Mouse (Mus musculus) heart, embryonic 16.5 days (tissue): ENCODE data around the gene Cnot10. TPM values are rescaled to one million over a fixed set of nuclear protein-coding genes. Genes with fewer than 3 reads are reported as not detected.

Experiments
- ATAC-seq: fragments of 200-750 bp; cut with Nextera tagmentation; replicated peaks from 2 replicates; pipeline ENCODE4 v1.8.0; 2017; ENCODE audit warnings: moderate number of reproducible peaks; ENCODE audit not compliant: insufficient read depth, low FRiP score; ENCODE audit errors: extremely low read depth
- H3K27ac ChIP-seq: fragments of 300-500 bp; sonication (generic); 2 replicates; pipeline ENCODE4 v1.5.1; 2014; ENCODE audit warnings: mild to moderate bottlenecking, low read length, control low read depth, moderate library complexity
- H3K27me3 ChIP-seq: fragments of 300-500 bp; sonication (generic); 2 replicates; pipeline ENCODE4 v1.6.1; 2014; ENCODE audit warnings: low read length, mixed read lengths; ENCODE audit not compliant: control insufficient read depth, insufficient read depth
- H3K36me3 ChIP-seq: fragments of 300-500 bp; sonication (generic); 2 replicates; pipeline ENCODE4 v1.6.1; 2014; ENCODE audit not compliant: control insufficient read depth, insufficient read depth
- H3K4me1 ChIP-seq: fragments of 300-500 bp; sonication (generic); 2 replicates; pipeline ENCODE4 v1.6.1; 2014; ENCODE audit warnings: low read length, mixed read lengths; ENCODE audit not compliant: control insufficient read depth, insufficient read depth
- H3K4me2 ChIP-seq: fragments of 300-500 bp; sonication (generic); 2 replicates; pipeline ENCODE4 v1.6.1; 2014; ENCODE audit warnings: low read depth, mild to moderate bottlenecking, control low read depth, low read length
- H3K4me3 ChIP-seq: fragments of 300-500 bp; sonication (generic); 2 replicates; pipeline ENCODE4 v1.5.1; 2014; ENCODE audit warnings: mild to moderate bottlenecking, control low read depth, low read length
- H3K9ac ChIP-seq: fragments of 300-500 bp; sonication (generic); 2 replicates; pipeline ENCODE4 v1.6.1; 2014; ENCODE audit warnings: low read length, control low read depth
- H3K9me3 ChIP-seq: fragments of 300-500 bp; sonication (generic); replicated peaks from 2 replicates; pipeline ENCODE4 v1.6.1; 2016; ENCODE audit warnings: low read length; ENCODE audit not compliant: control insufficient read depth
- WGBS: fragments of 180-500 bp; shearing (Covaris S2); extraction: QIAGEN DNeasy Blood & Tissue Kit; methylation state at CpG from one replicate; pipeline ENCODE4 v1.1.7; 2014; 5-methylcytosine and 5-hydroxymethylcytosine counted together
- polyA plus RNA-seq: library from polyadenylated mRNA; unstranded; fragments of >200 nt; fragmentation: Nextera tagmentation; extraction: Ambion mirVana; gene quantifications from 2 replicates; pipeline ENCODE4 v1.2.1, GENCODE M21; 2015

The Cnot10 gene
- polyA plus RNA-seq, 1 experiment from 2014 or later, result 41.4 TPM

GRCm38 (mm10) chr9:114547643-114548077 is 92.3 kb downstream of the Cnot10 start:
- no peak for ATAC-seq
- WGBS, result 68% methylated on average over 6 of the region's 6 CpGs
- Histone ChIP-seq H3K27me3 (no peaks in the 10 kb centered on the region), H3K36me3 (no peaks in the 10 kb centered on the region), H3K4me1 (peaks cover 8% of the 10 kb centered on the region), H3K4me2 (no peak overlapping the region), H3K9ac (no peak overlapping the region), H3K27ac (no peak overlapping the region), H3K4me3 (no peak overlapping the region), H3K9me3 (no peaks in the 10 kb centered on the region)

DNA sequence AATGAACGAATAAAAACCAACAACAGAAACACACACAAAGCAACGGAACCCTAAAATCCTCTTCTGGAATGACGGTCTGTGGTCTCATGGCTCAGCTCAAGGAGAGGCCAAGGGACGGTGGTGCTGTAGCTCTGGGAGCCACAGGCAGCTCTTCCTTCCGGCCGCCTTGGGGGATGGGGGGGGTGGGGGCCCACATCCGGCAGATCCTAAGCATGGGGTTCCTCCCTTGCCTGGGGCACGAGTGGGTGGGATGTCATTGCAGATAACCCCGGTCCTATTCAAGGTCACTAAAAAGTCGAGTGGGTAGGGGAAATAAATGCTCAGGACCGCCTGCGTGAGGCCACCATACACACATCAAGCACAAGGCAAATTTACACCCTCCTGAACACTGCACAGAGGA is 93.2 kb downstream of the Cnot10 start:
- H3K9ac ChIP-seq, result no peak overlapping the region
- H3K27me3 ChIP-seq, result no peaks in the 10 kb centered on the region
- 48% methylated on average over 12 of the region's 12 CpGs for WGBS
- H3K27ac ChIP-seq, result no peak overlapping the region
- no peak overlapping the region for H3K4me3 ChIP-seq
- no peak overlapping the region for H3K4me2 ChIP-seq
- no peaks in the 10 kb centered on the region for H3K36me3 ChIP-seq
- peak; percentile 64; the same call in 1 of the 2 replicates for ATAC-seq
- H3K9me3 ChIP-seq, result no peaks in the 10 kb centered on the region
- peaks cover 8% of the 10 kb centered on the region for H3K4me1 ChIP-seq

DNA sequence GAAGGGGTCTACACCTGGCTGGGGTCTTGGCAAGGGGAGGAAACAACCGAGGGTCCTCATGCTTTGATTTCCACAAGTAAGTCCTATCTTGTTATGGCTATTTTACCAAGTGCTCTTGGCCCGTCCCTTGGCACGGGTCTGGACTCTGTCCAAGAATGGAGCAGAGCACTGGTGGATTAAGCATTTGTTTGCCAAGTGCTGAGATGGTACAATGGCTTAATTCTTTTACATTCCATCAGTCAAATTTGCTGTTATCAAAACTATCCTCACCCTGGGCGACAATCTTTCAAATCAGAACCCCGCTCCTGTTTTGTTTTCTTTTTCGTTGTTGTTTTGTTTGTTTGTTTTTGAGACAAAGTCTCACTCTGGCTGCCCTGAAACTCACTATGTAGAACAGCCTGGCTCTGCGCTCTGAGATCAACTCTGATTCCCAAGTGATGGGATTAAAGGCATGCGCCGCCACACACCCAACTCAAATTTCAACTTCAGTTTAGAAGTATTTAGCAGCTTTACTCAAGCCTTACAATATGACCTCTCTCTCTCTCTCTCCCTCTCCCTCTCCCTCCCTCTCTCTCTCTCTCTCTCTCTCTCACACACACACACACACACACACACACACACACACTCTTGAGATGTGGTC is 95.1 kb downstream of the Cnot10 start:
- Histone ChIP-seq H3K27me3 (no peaks in the 10 kb centered on the region), H3K4me1 (peaks cover 15% of the 10 kb centered on the region), H3K4me2 (no peak overlapping the region), H3K4me3 (no peak overlapping the region), H3K27ac (no peak overlapping the region), H3K9me3 (no peaks in the 10 kb centered on the region), H3K36me3 (no peaks in the 10 kb centered on the region), H3K9ac (no peak overlapping the region)
- 39% methylated on average over 9 of the region's 9 CpGs for WGBS
- no peak for ATAC-seq

- H3K4me3 ChIP-seq, result no peak overlapping the region
- H3K4me2 ChIP-seq, result no peak overlapping the region
- no peaks in the 10 kb centered on the region for H3K27me3 ChIP-seq
- H3K9me3 ChIP-seq, result no peaks in the 10 kb centered on the region
- 58% methylated on average over 17 of the region's 17 CpGs for WGBS
- H3K4me1 ChIP-seq, result peaks cover 15% of the 10 kb centered on the region
- H3K27ac ChIP-seq, result no peak overlapping the region
- no peak overlapping the region for H3K9ac ChIP-seq
- no peaks in the 10 kb centered on the region for H3K36me3 ChIP-seq
- no peak for ATAC-seq
Observed at GRCm38 (mm10) chr9:114543882-114544753, 95.9 kb downstream of the Cnot10 start.

GRCm38 (mm10) chr9:114541279-114541741 is 98.7 kb downstream of the Cnot10 start:
- WGBS, result 21% methylated on average over 1 of the region's 1 CpGs
- Histone ChIP-seq H3K4me3 (no peak overlapping the region), H3K9ac (no peak overlapping the region), H3K4me1 (peaks cover 24% of the 10 kb centered on the region), H3K27ac (no peak overlapping the region), H3K36me3 (no peaks in the 10 kb centered on the region), H3K9me3 (no peaks in the 10 kb centered on the region), H3K4me2 (no peak overlapping the region), H3K27me3 (no peaks in the 10 kb centered on the region)
- ATAC-seq, result peak; percentile 73; the same call in 1 of the 2 replicates

GRCm38 (mm10) chr9:114538996-114539563 is 100.9 kb downstream of the Cnot10 start:
- H3K4me2 ChIP-seq, result no peak overlapping the region
- H3K4me1 ChIP-seq, result peaks cover 16% of the 10 kb centered on the region
- no peaks in the 10 kb centered on the region for H3K36me3 ChIP-seq
- WGBS, result 76% methylated on average over 7 of the region's 7 CpGs
- H3K27me3 ChIP-seq, result no peaks in the 10 kb centered on the region
- H3K9ac ChIP-seq, result no peak overlapping the region
- no peak for ATAC-seq
- no peak overlapping the region for H3K27ac ChIP-seq
- H3K4me3 ChIP-seq, result no peak overlapping the region
- no peaks in the 10 kb centered on the region for H3K9me3 ChIP-seq

DNA sequence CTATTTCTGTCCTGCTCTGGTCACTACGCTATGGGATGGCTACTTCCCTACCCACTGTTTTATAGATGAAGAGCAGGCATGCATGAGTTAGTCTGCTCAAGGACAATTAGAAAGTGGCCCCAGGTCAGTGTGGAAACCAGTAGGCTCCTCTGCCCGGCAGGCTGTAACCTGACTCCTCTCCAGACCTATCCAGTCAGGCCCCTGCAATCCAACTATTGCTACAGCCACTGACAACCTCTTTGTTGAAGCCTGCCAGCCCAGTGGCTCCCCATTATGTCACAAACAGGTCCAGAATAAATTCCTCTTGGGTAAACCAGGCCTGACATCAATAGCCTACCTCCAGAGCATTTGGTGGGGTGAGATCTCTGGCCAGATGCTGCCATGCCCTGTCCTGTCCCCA is 103.4 kb downstream of the Cnot10 start:
- WGBS, result 30% methylated on average over 2 of the region's 2 CpGs
- no peak; the same call in 1 of the 2 replicates for ATAC-seq

More for the DNA sequence above, 103.4 kb downstream of the Cnot10 start:
- Histone ChIP-seq H3K4me3 (no peak overlapping the region), H3K36me3 (no peaks in the 10 kb centered on the region), H3K4me2 (no peak overlapping the region), H3K9ac (no peak overlapping the region), H3K9me3 (no peaks in the 10 kb centered on the region), H3K4me1 (peaks cover 16% of the 10 kb centered on the region), H3K27ac (no peak overlapping the region), H3K27me3 (no peaks in the 10 kb centered on the region)
